Comparison of ENCODE assay signal across 19 mouse cellular contexts in genomic region chr17:71828647-71829414, GRCm38 (mm10).
DNase-seq lines count a peak whose midpoint lies in the region; ATAC-seq and TF ChIP-seq lines count a peak whose summit lies in the region.
"Had no signal": no experiment of that assay in that cellular context is flagged by ENCODE, and none has a peak within 500 bp of the region (broad histone marks: within the 10 kb centered on the region; RNA-seq: fewer than 3 reads in every experiment).

No protein-coding gene starts in this region.

- DNase-seq in kidney, adult 11 months, result peak; percentile 29
- DNase-seq in kidney, postnatal 4 days, result no peak
- no peak for DNase-seq in lung, postnatal 0 days (ENCODE audit: low spot score)
- DNase-seq in kidney, postnatal 36 days, result peak; percentile 47 to 54
- no peak for DNase-seq in stomach, postnatal 0 days (ENCODE audit: low spot score)
- no peak for DNase-seq in cerebellum, adult 8-10 months
- no peak for DNase-seq in gastrocnemius, adult 2 months
- DNase-seq: adrenal gland, postnatal 36 days; cerebellum, adult 2 months; layer of hippocampus, postnatal 36 days; right cerebral cortex, adult 18-20 months had no signal

- H3K4me2 ChIP-seq in lung, embryonic 15.5 days, result no peak overlapping the region
- no peak overlapping the region for H3K4me2 ChIP-seq in lung, postnatal 0 days (replicated peaks; ENCODE audit: low read depth, low read length)
- H3K4me2 ChIP-seq in stomach, postnatal 0 days (replicated peaks; ENCODE audit: low read depth), result no peak overlapping the region
- H3K4me2 ChIP-seq: embryonic facial prominence, embryonic 15.5 days; heart, embryonic 11.5 days; hindbrain, embryonic 15.5 days had no signal

- H3K4me3 ChIP-seq in lung, embryonic 15.5 days, result no peak overlapping the region
- H3K4me3 ChIP-seq in lung, postnatal 0 days (ENCODE audit: low read depth, low read length), result no peak overlapping the region
- H3K4me3 ChIP-seq in stomach, postnatal 0 days (ENCODE audit: low read depth, low read length), result no peak overlapping the region
- no peak overlapping the region for H3K4me3 ChIP-seq in gastrocnemius, adult 2 months
- H3K4me3 ChIP-seq: embryonic facial prominence, embryonic 15.5 days; hindbrain, embryonic 15.5 days; megakaryocyte, embryonic 14.5 days had no signal

- H3K4me1 ChIP-seq in lung, embryonic 15.5 days, result peaks cover 7% of the 10 kb centered on the region; the same call in 1 of the 2 replicates
- H3K4me1 ChIP-seq in lung, postnatal 0 days (ENCODE audit: insufficient read depth, low read depth, low read length), result no peaks in the 10 kb centered on the region
- H3K4me1 ChIP-seq in stomach, postnatal 0 days (replicated peaks; ENCODE audit: control insufficient read depth, insufficient read depth), result no peaks in the 10 kb centered on the region; the same call in 1 of the 2 replicates
- H3K4me1 ChIP-seq: embryonic facial prominence, embryonic 15.5 days; hindbrain, embryonic 15.5 days; megakaryocyte, embryonic 14.5 days had no signal

- TF ChIP-seq EP300 in lung, postnatal 0 days (IDR thresholded peaks at IDR 0.05), result no peak
- no peak for TF ChIP-seq EP300 in stomach, postnatal 0 days (optimal IDR thresholded peaks at IDR 0.05)

- 34% methylated on average over 12 of the region's 12 CpGs for WGBS in lung, embryonic 15.5 days
- 40% methylated on average over 12 of the region's 12 CpGs for WGBS in lung, postnatal 0 days
- 43% methylated on average over 12 of the region's 12 CpGs for WGBS in stomach, postnatal 0 days

- intact Hi-C loops in gastrocnemius, adult 2 months (cut with DNase I), result no loop called here

- no peaks in the 10 kb centered on the region for H3K36me3 ChIP-seq in lung, embryonic 15.5 days
- H3K36me3 ChIP-seq in lung, postnatal 0 days (ENCODE audit: insufficient read depth, low read length), result no peaks in the 10 kb centered on the region
- H3K36me3 ChIP-seq in stomach, postnatal 0 days (ENCODE audit: control insufficient read depth, insufficient read depth, low read length), result no peaks in the 10 kb centered on the region; the same call in 1 of the 2 replicates

- no peak overlapping the region for H3K27ac ChIP-seq in lung, embryonic 15.5 days
- no peak overlapping the region for H3K27ac ChIP-seq in lung, postnatal 0 days (ENCODE audit: low read length)
- H3K27ac ChIP-seq in stomach, postnatal 0 days (replicated peaks), result no peak overlapping the region
- no peak overlapping the region for H3K27ac ChIP-seq in gastrocnemius, adult 2 months
- H3K27ac ChIP-seq: embryonic facial prominence, embryonic 15.5 days; hindbrain, embryonic 15.5 days had no signal

- no peak overlapping the region for H3K9ac ChIP-seq in lung, embryonic 15.5 days
- H3K9ac ChIP-seq in lung, postnatal 0 days (replicated peaks; ENCODE audit: low read depth), result no peak overlapping the region
- H3K9ac ChIP-seq in stomach, postnatal 0 days (ENCODE audit: low read length), result no peak overlapping the region
- H3K9ac ChIP-seq: embryonic facial prominence, embryonic 15.5 days; hindbrain, embryonic 15.5 days had no signal

- H3K27me3 ChIP-seq in lung, embryonic 15.5 days, result no peaks in the 10 kb centered on the region
- no peaks in the 10 kb centered on the region for H3K27me3 ChIP-seq in lung, postnatal 0 days (replicated peaks; ENCODE audit: insufficient read depth, low read length)
- no peaks in the 10 kb centered on the region for H3K27me3 ChIP-seq in stomach, postnatal 0 days (ENCODE audit: control insufficient read depth, insufficient read depth, low read length)
- H3K27me3 ChIP-seq: embryonic facial prominence, embryonic 15.5 days; hindbrain, embryonic 15.5 days; Patski had no signal

- no peaks in the 10 kb centered on the region for H3K9me3 ChIP-seq in lung, embryonic 15.5 days
- no peaks in the 10 kb centered on the region for H3K9me3 ChIP-seq in lung, postnatal 0 days (ENCODE audit: low read length)
- no peaks in the 10 kb centered on the region for H3K9me3 ChIP-seq in stomach, postnatal 0 days (ENCODE audit: control insufficient read depth, low read length)
- H3K9me3 ChIP-seq: embryonic facial prominence, embryonic 15.5 days; hindbrain, embryonic 15.5 days; megakaryocyte, embryonic 14.5 days had no signal

- peak; percentile 55; the same call in 1 of the 2 replicates for ATAC-seq in lung, embryonic 15.5 days (ENCODE audit: borderline replicate concordance, extremely low read depth, low FRiP score, low TSS enrichment)
- ATAC-seq in lung, postnatal 0 days, result no peak
- peak; percentile 15; the same call in 1 of the 2 replicates for ATAC-seq in stomach, postnatal 0 days (ENCODE audit: low FRiP score, low TSS enrichment)
- ATAC-seq: activated CD4-positive, CD25-positive, alpha-beta regulatory T cell, adult 4 months; midbrain, embryonic 16.5 days; Patski had no signal

- no peak for TF ChIP-seq CTCF in lung, postnatal 0 days (IDR thresholded peaks at IDR 0.05)
- TF ChIP-seq CTCF in stomach, postnatal 0 days (IDR thresholded peaks at IDR 0.05; ENCODE audit: low read depth), result no peak
- no peak for TF ChIP-seq CTCF in gastrocnemius, adult 2 months (IDR thresholded peaks at IDR 0.05)

Comparison
In these comparisons a context has a peak if more than half of its experiments do, and no peak if none do; other contexts are left out.
1. DNase-seq: peak in kidney, adult 11 months (single experiment) and kidney, postnatal 36 days (2 of 2); none in kidney, postnatal 4 days (0 of 2), lung, postnatal 0 days (single experiment), stomach, postnatal 0 days (single experiment), cerebellum, adult 8-10 months (single experiment) and gastrocnemius, adult 2 months (single experiment).